Mouse (Mus musculus): ENCODE results near the gene 1600014C23Rik. TPM values are rescaled to one million over a fixed set of nuclear protein-coding genes. Genes with fewer than 3 reads are reported as not detected.

1600014C23Rik gene
- total and polyA plus RNA-seq, 3 experiments, result 2.2 to 3.6 TPM; not detected in 1

DNA sequence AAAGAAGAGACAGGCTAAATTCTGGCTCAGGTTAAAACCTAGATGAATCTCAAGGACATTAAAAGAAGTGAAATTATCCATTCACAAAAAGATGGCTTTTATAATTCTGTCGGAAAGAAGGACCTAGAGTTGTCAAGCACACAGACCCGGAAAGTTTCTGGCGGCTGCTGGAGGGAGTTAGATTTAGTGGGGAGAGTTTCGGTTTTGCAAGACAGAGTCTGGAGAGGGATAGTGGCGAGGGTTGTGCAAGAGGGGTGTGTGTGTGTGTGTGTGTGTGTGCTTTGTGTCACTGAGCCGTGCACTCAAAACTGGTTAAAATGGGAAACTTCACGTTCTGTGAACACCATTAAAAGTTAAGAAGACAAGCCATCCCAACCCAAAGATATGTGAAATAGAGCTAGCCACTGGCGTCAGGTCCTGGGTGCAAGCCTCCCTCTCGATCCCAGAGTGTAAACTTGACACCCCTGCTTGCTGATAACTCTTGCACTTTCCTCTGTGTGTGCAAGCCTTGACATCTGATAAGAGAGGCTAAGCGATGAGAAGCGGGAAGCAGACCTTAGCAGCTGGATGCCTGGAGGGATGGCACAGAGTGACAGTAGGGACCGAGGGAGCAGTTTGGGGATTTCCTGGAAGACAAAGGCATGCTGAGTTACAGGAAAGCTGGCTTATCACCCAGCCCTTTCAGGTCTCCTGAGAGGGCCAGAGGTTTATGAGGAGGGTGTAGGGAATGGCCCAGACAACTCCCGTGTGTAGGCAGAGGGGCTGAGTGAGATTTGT, 8.9 kb upstream of the 1600014C23Rik start:
- ATAC-seq (ENCODE audit: extremely low read depth, insufficient number of reproducible peaks, low FRiP score, poor library complexity, severe bottlenecking) (peak; percentile 70), DNase-seq (ENCODE audit: low spot score) (peak; percentile 68)
- Histone ChIP-seq H3K4me3 (ENCODE audit: low read depth, low read length) (peak overlapping the region; percentile 50; the same call in 1 of the 2 replicates), H3K27me3 (ENCODE audit: insufficient read depth, low read length) (peaks cover 2% of the 10 kb centered on the region; the same call in 1 of the 2 replicates), H3K4me1 (ENCODE audit: insufficient read depth, low read depth, low read length) (peaks cover 66% of the 10 kb centered on the region), H3K9me3 (replicated peaks) (peaks cover 4% of the 10 kb centered on the region; the same call in 1 of the 2 replicates), H3K36me3 (replicated peaks) (peaks cover 40% of the 10 kb centered on the region)
- no peak for TF ChIP-seq POLR2AphosphoS5 (IDR thresholded peaks at IDR 0.05; ENCODE audit: insufficient replicate concordance, low read depth, low read length)
- TF ChIP-seq TAL1 (conservative IDR thresholded peaks at IDR 0.05; ENCODE audit: low read depth, low read length), result peak; percentile 61
- TF ChIP-seq GATA1 (IDR thresholded peaks at IDR 0.05; ENCODE audit: borderline replicate concordance, low read length), result no peak
- no peak for TF ChIP-seq CTCF (IDR thresholded peaks at IDR 0.05; ENCODE audit: low read depth, low read length)
- no peak for TF ChIP-seq GATA2 (IDR thresholded peaks at IDR 0.05; ENCODE audit: borderline replicate concordance, low read depth, low read length)

GRCm38 (mm10) chr17:45737078-45737601, 3.5 kb upstream of the 1600014C23Rik start:
- H3K4me1 ChIP-seq (ENCODE audit: insufficient read depth, low read depth, low read length), result peaks cover 70% of the 10 kb centered on the region
- peak; percentile 74 for DNase-seq (ENCODE audit: low spot score)
- H3K4me3 ChIP-seq (ENCODE audit: low read depth, low read length), result peak overlapping the region; percentile 74
- peak; percentile 35 for ATAC-seq (ENCODE audit: extremely low read depth, insufficient number of reproducible peaks, low FRiP score, poor library complexity, severe bottlenecking)
- peaks cover 21% of the 10 kb centered on the region for H3K36me3 ChIP-seq (replicated peaks)
- peaks cover 4% of the 10 kb centered on the region; the same call in 1 of the 2 replicates for H3K9me3 ChIP-seq (replicated peaks)
- TF ChIP-seq GATA2 (IDR thresholded peaks at IDR 0.05; ENCODE audit: borderline replicate concordance, low read depth, low read length), result no peak
- no peak for TF ChIP-seq GATA1 (IDR thresholded peaks at IDR 0.05; ENCODE audit: borderline replicate concordance, low read length)
- TF ChIP-seq TAL1 (conservative IDR thresholded peaks at IDR 0.05; ENCODE audit: low read depth, low read length), result no peak
- TF ChIP-seq POLR2AphosphoS5 (IDR thresholded peaks at IDR 0.05; ENCODE audit: insufficient replicate concordance, low read depth, low read length), result no peak; the same call in 1 of the 2 replicates
- no peak for TF ChIP-seq CTCF (IDR thresholded peaks at IDR 0.05; ENCODE audit: low read depth, low read length)
- no peaks in the 10 kb centered on the region; the same call in 1 of the 2 replicates for H3K27me3 ChIP-seq (ENCODE audit: insufficient read depth, low read length)

DNA sequence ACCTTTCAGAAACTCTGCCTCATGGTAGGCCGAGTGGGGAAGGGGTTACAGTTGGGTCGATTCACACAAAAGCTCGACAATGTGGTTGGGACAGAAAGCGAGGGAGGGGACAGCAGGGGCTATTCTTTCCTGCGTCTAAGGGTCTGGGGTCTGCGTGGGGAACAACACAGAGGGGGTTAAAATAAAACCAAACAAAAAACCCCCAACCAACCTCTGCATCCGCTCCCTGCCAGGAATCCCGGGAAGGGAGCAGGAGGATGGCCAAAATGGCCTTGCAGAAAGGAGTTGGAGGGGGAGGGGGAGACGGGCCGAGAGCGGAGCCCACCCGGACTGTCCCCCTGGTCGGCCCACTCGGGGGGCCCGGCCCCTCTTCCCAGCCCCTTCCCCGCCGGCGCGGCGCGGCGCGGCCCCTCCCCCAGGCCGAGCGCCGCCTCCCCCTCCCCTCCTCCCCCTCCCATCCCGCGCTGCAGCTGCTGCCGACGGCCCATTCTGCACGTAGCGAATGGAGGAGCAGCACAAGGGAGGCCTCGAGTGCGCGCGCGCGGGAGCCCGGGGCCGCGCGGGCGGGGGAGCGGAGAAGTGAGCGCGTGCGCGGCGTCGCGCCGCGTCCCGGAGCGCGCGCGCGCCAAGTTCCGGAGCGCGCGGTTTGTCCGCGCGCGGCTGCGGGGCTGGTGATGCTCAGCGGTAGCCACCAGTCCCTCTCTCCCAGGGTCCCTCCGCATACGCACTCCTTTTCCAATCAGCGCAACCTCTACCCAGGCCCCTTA, 2.9 kb upstream of the 1600014C23Rik start:
- Histone ChIP-seq H3K4me3 (ENCODE audit: low read depth, low read length) (peak overlapping the region; percentile 74), H3K27me3 (ENCODE audit: insufficient read depth, low read length) (no peaks in the 10 kb centered on the region; the same call in 1 of the 2 replicates), H3K9me3 (replicated peaks) (peaks cover 4% of the 10 kb centered on the region; the same call in 1 of the 2 replicates), H3K4me1 (ENCODE audit: insufficient read depth, low read depth, low read length) (peaks cover 73% of the 10 kb centered on the region), H3K36me3 (replicated peaks) (peaks cover 21% of the 10 kb centered on the region)
- DNase-seq (ENCODE audit: low spot score) (peak; percentile 84), ATAC-seq (ENCODE audit: extremely low read depth, insufficient number of reproducible peaks, low FRiP score, poor library complexity, severe bottlenecking) (no peak)
- no peak for TF ChIP-seq CTCF (IDR thresholded peaks at IDR 0.05; ENCODE audit: low read depth, low read length)
- TF ChIP-seq GATA2 (IDR thresholded peaks at IDR 0.05; ENCODE audit: borderline replicate concordance, low read depth, low read length), result no peak
- no peak for TF ChIP-seq TAL1 (conservative IDR thresholded peaks at IDR 0.05; ENCODE audit: low read depth, low read length)
- TF ChIP-seq POLR2AphosphoS5 (IDR thresholded peaks at IDR 0.05; ENCODE audit: insufficient replicate concordance, low read depth, low read length), result no peak
- TF ChIP-seq GATA1 (IDR thresholded peaks at IDR 0.05; ENCODE audit: borderline replicate concordance, low read length), result no peak

- DNase-seq (ENCODE audit: low spot score) (peak; percentile 82), ATAC-seq (ENCODE audit: extremely low read depth, insufficient number of reproducible peaks, low FRiP score, poor library complexity, severe bottlenecking) (peak; percentile 56; the same call in 1 of the 2 replicates)
- Histone ChIP-seq H3K36me3 (replicated peaks) (peaks cover 20% of the 10 kb centered on the region), H3K27me3 (ENCODE audit: insufficient read depth, low read length) (no peaks in the 10 kb centered on the region; the same call in 1 of the 2 replicates), H3K9me3 (replicated peaks) (peaks cover 3% of the 10 kb centered on the region; the same call in 1 of the 2 replicates), H3K4me3 (ENCODE audit: low read depth, low read length) (peak overlapping the region; percentile 74), H3K4me1 (ENCODE audit: insufficient read depth, low read depth, low read length) (peaks cover 79% of the 10 kb centered on the region)
- TF ChIP-seq CTCF (IDR thresholded peaks at IDR 0.05; ENCODE audit: low read depth, low read length) (peak; percentile 65), GATA2 (IDR thresholded peaks at IDR 0.05; ENCODE audit: borderline replicate concordance, low read depth, low read length) (no peak), POLR2AphosphoS5 (IDR thresholded peaks at IDR 0.05; ENCODE audit: insufficient replicate concordance, low read depth, low read length) (no peak)
Measured at GRCm38 (mm10) chr17:45735382-45736310, 2.0 kb upstream of the 1600014C23Rik start.

- DNase-seq (ENCODE audit: low spot score) (peak; percentile 47), ATAC-seq (ENCODE audit: extremely low read depth, insufficient number of reproducible peaks, low FRiP score, poor library complexity, severe bottlenecking) (no peak)
- Histone ChIP-seq H3K4me3 (ENCODE audit: low read depth, low read length) (peak overlapping the region; percentile 74), H3K4me1 (ENCODE audit: insufficient read depth, low read depth, low read length) (peaks cover 85% of the 10 kb centered on the region), H3K36me3 (replicated peaks) (peaks cover 12% of the 10 kb centered on the region), H3K27me3 (ENCODE audit: insufficient read depth, low read length) (no peaks in the 10 kb centered on the region; the same call in 1 of the 2 replicates), H3K9me3 (replicated peaks) (no peaks in the 10 kb centered on the region)
- TF ChIP-seq GATA1 (IDR thresholded peaks at IDR 0.05; ENCODE audit: borderline replicate concordance, low read length), result no peak
- no peak for TF ChIP-seq CTCF (IDR thresholded peaks at IDR 0.05; ENCODE audit: low read depth, low read length)
- no peak for TF ChIP-seq GATA2 (IDR thresholded peaks at IDR 0.05; ENCODE audit: borderline replicate concordance, low read depth, low read length)
- no peak for TF ChIP-seq TAL1 (conservative IDR thresholded peaks at IDR 0.05; ENCODE audit: low read depth, low read length)
- no peak for TF ChIP-seq POLR2AphosphoS5 (IDR thresholded peaks at IDR 0.05; ENCODE audit: insufficient replicate concordance, low read depth, low read length)
Measured at GRCm38 (mm10) chr17:45734881-45735280, 1.2 kb upstream of the 1600014C23Rik start.

Measured in G1E (cell line).